In the genomic region with DNA sequence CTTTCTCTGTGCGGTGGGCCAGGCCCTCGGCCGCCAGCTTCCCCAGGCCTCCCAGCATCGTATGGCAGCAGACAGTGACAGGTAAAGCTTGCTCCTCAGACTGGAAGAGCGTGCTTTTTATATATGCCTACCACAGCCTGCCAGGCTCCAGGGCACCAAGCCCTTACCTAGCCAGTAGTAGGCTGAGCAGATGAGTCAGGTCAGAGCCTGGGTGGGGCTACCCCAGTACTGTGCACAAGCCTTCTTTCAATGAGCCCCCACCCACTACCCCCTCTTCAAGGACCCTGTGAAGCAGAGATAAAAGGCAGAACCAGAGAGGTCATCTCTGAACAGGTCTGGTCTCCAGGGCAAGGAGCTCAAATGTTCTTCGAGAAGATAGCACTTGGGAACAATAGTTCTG, we compare ENCODE assay signal across 24 mouse cellular contexts. TPM values are rescaled to one million over a fixed set of nuclear protein-coding genes. Genes with fewer than 3 reads are reported as not detected.
DNase-seq lines count a peak whose midpoint lies in the region; ATAC-seq and TF ChIP-seq lines count a peak whose summit lies in the region.
"Had no signal": no experiment of that assay in that cellular context is flagged by ENCODE, and none has a peak within 500 bp of the region (broad histone marks: within the 10 kb centered on the region; RNA-seq: fewer than 3 reads in every experiment).

A gene (minus strand): TSS at position 133 of the 400 bp plus-strand sequence.

- H3K9me3 ChIP-seq in forebrain, embryonic 15.5 days, result no peaks in the 10 kb centered on the region
- no peaks in the 10 kb centered on the region for H3K9me3 ChIP-seq in forebrain, embryonic 11.5 days (ENCODE audit: control insufficient read depth, low read length)
- H3K9me3 ChIP-seq in lung, embryonic 14.5 days (ENCODE audit: low read depth, low read length), result no peaks in the 10 kb centered on the region
- H3K9me3 ChIP-seq in embryonic facial prominence, embryonic 14.5 days (ENCODE audit: control insufficient read depth, low read length), result no peaks in the 10 kb centered on the region
- no peaks in the 10 kb centered on the region for H3K9me3 ChIP-seq in stomach, embryonic 14.5 days (ENCODE audit: control insufficient read depth, low read depth, low read length)
- H3K9me3 ChIP-seq: neural tube, embryonic 12.5 days had no signal

- H3K4me3 ChIP-seq in forebrain, embryonic 15.5 days, result no peak within 1 kb of the TSS
- no peak within 1 kb of the TSS for H3K4me3 ChIP-seq in forebrain, embryonic 11.5 days (ENCODE audit: low read depth, low read length)
- H3K4me3 ChIP-seq in lung, embryonic 14.5 days (ENCODE audit: low read depth, low read length), result no peak within 1 kb of the TSS
- H3K4me3 ChIP-seq in embryonic facial prominence, embryonic 14.5 days (ENCODE audit: low read depth, low read length), result no peak within 1 kb of the TSS
- H3K4me3 ChIP-seq in stomach, embryonic 14.5 days (ENCODE audit: low read depth, low read length), result no peak within 1 kb of the TSS
- H3K4me3 ChIP-seq: layer of hippocampus, adult 2 months; neural tube, embryonic 12.5 days had no signal

- H3K9ac ChIP-seq in forebrain, embryonic 15.5 days (replicated peaks), result no peak within 1 kb of the TSS
- no peak within 1 kb of the TSS for H3K9ac ChIP-seq in forebrain, embryonic 11.5 days (ENCODE audit: low read length)
- H3K9ac ChIP-seq in lung, embryonic 14.5 days, result no peak within 1 kb of the TSS
- H3K9ac ChIP-seq in embryonic facial prominence, embryonic 14.5 days (ENCODE audit: low read depth, low read length), result no peak within 1 kb of the TSS
- no peak within 1 kb of the TSS for H3K9ac ChIP-seq in stomach, embryonic 14.5 days (replicated peaks; ENCODE audit: low read depth, low read length)
- H3K9ac ChIP-seq: neural tube, embryonic 12.5 days had no signal

- H3K4me2 ChIP-seq in forebrain, embryonic 15.5 days (replicated peaks), result no peak within 1 kb of the TSS
- H3K4me2 ChIP-seq in forebrain, embryonic 11.5 days (ENCODE audit: low read depth, low read length, severe bottlenecking), result no peak within 1 kb of the TSS
- no peak within 1 kb of the TSS for H3K4me2 ChIP-seq in lung, embryonic 14.5 days
- H3K4me2 ChIP-seq in embryonic facial prominence, embryonic 14.5 days (ENCODE audit: low read depth, low read length), result no peak within 1 kb of the TSS
- H3K4me2 ChIP-seq in stomach, embryonic 14.5 days (replicated peaks; ENCODE audit: low read depth, low read length), result no peak within 1 kb of the TSS
- H3K4me2 ChIP-seq: midbrain, embryonic 11.5 days; neural tube, embryonic 12.5 days had no signal

- H3K27ac ChIP-seq in forebrain, embryonic 15.5 days (replicated peaks), result no peak within 1 kb of the TSS
- H3K27ac ChIP-seq in forebrain, embryonic 11.5 days (ENCODE audit: low read depth, low read length), result no peak within 1 kb of the TSS
- H3K27ac ChIP-seq in lung, embryonic 14.5 days (ENCODE audit: low read depth), result no peak within 1 kb of the TSS
- no peak within 1 kb of the TSS; the same call in 1 of the 2 replicates for H3K27ac ChIP-seq in embryonic facial prominence, embryonic 14.5 days (replicated peaks; ENCODE audit: low read depth, low read length)
- no peak within 1 kb of the TSS for H3K27ac ChIP-seq in stomach, embryonic 14.5 days (ENCODE audit: low read length)
- H3K27ac ChIP-seq: layer of hippocampus, adult 2 months; macrophage; neural tube, embryonic 12.5 days had no signal

- ATAC-seq in forebrain, embryonic 15.5 days (replicated peaks), result peak; percentile 51; the same call in 1 of the 2 replicates
- no peak for ATAC-seq in forebrain, embryonic 11.5 days (replicated peaks; ENCODE audit: low FRiP score)
- 0 out of 2 replicates have a peak, but pooled peaks have one; percentile 25 for ATAC-seq in lung, embryonic 14.5 days (ENCODE audit: insufficient read depth)
- no peak for ATAC-seq in embryonic facial prominence, embryonic 14.5 days (ENCODE audit: low read depth)
- ATAC-seq in stomach, embryonic 14.5 days (ENCODE audit: insufficient number of reproducible peaks, insufficient read depth, low FRiP score, low read depth), result 0 out of 2 replicates have a peak, but pooled peaks have one; percentile 15
- ATAC-seq: activated CD4-positive, CD25-positive, alpha-beta regulatory T cell, adult 4 months had no signal

- WGBS in forebrain, embryonic 15.5 days, result 87% methylated on average over 6 of the region's 6 CpGs
- WGBS in forebrain, embryonic 11.5 days, result 84% methylated on average over 6 of the region's 6 CpGs
- 63% methylated on average over 6 of the region's 6 CpGs for WGBS in lung, embryonic 14.5 days
- WGBS in embryonic facial prominence, embryonic 14.5 days, result 82% methylated on average over 6 of the region's 6 CpGs
- WGBS in stomach, embryonic 14.5 days, result 69% methylated on average over 6 of the region's 6 CpGs

- no peaks in the 10 kb centered on the region for H3K4me1 ChIP-seq in forebrain, embryonic 15.5 days
- H3K4me1 ChIP-seq in forebrain, embryonic 11.5 days (replicated peaks; ENCODE audit: control insufficient read depth, insufficient read depth, low read length), result no peaks in the 10 kb centered on the region
- no peaks in the 10 kb centered on the region for H3K4me1 ChIP-seq in lung, embryonic 14.5 days (ENCODE audit: insufficient read depth)
- no peaks in the 10 kb centered on the region for H3K4me1 ChIP-seq in embryonic facial prominence, embryonic 14.5 days (ENCODE audit: control insufficient read depth, insufficient read depth, low read length)
- H3K4me1 ChIP-seq in stomach, embryonic 14.5 days (ENCODE audit: control insufficient read depth, insufficient read depth, low read length), result 0 out of 2 replicates have a peak, but pooled peaks cover 2% of the 10 kb centered on the region
- H3K4me1 ChIP-seq: neural tube, embryonic 12.5 days had no signal

- H3K27me3 ChIP-seq in forebrain, embryonic 15.5 days, result no peaks in the 10 kb centered on the region
- H3K27me3 ChIP-seq in forebrain, embryonic 11.5 days (ENCODE audit: control insufficient read depth, insufficient read depth, low read length), result no peaks in the 10 kb centered on the region
- H3K27me3 ChIP-seq in lung, embryonic 14.5 days (ENCODE audit: insufficient read depth, low read length), result no peaks in the 10 kb centered on the region
- no peaks in the 10 kb centered on the region for H3K27me3 ChIP-seq in embryonic facial prominence, embryonic 14.5 days (replicated peaks; ENCODE audit: control insufficient read depth, insufficient read depth, low read length)
- H3K27me3 ChIP-seq in stomach, embryonic 14.5 days (ENCODE audit: control insufficient read depth, insufficient read depth, low read length), result no peaks in the 10 kb centered on the region
- H3K27me3 ChIP-seq: neural tube, embryonic 12.5 days had no signal

- no peak for DNase-seq in forebrain, embryonic 11.5 days (ENCODE audit: low spot score)
- no peak for DNase-seq in lung, embryonic 14.5 days
- no peak for DNase-seq in lung, postnatal 14 days
- no peak for DNase-seq in embryonic facial prominence, embryonic 14.5 days (ENCODE audit: low spot score)
- no peak for DNase-seq in adrenal gland, adult (ENCODE audit: inconsistent age in 2 of 2, low spot score in 1 of 2)
- DNase-seq in cerebellum, adult 9-11 months, result no peak
- DNase-seq: adrenal gland, postnatal 36 days; cerebellum, adult 9-10 months; heart, adult 18-20 months; kidney, adult 9 months; right cerebral cortex, postnatal 14 days; thymus, postnatal 36 days had no signal

- no peak for TF ChIP-seq CTCF in lung, embryonic 14.5 days (IDR thresholded peaks at IDR 0.05; ENCODE audit: low read depth)

- no peaks in the 10 kb centered on the region for H3K36me3 ChIP-seq in forebrain, embryonic 15.5 days
- no peaks in the 10 kb centered on the region for H3K36me3 ChIP-seq in forebrain, embryonic 11.5 days (ENCODE audit: control insufficient read depth, insufficient read depth, low read length)
- H3K36me3 ChIP-seq in lung, embryonic 14.5 days (ENCODE audit: insufficient read depth), result no peaks in the 10 kb centered on the region
- H3K36me3 ChIP-seq in embryonic facial prominence, embryonic 14.5 days (ENCODE audit: control insufficient read depth, insufficient read depth, low read length), result no peaks in the 10 kb centered on the region
- H3K36me3 ChIP-seq in stomach, embryonic 14.5 days (ENCODE audit: control insufficient read depth, insufficient read depth, low read length), result no peaks in the 10 kb centered on the region
- H3K36me3 ChIP-seq: neural tube, embryonic 12.5 days had no signal

RNA-seq across cellular contexts. Expression of the gene that starts here (rescaled TPM):
- not detected in 2 replicates for polyA plus RNA-seq in forebrain, embryonic 15.5 days (2015; fragmentation: Nextera tagmentation; extraction: Ambion mirVana)
- not detected in 2 replicates for polyA plus RNA-seq in forebrain, embryonic 11.5 days (2014; fragmentation: Nextera tagmentation; extraction: Ambion mirVana)
- polyA plus RNA-seq in lung, embryonic 14.5 days (2014; fragmentation: Nextera tagmentation; extraction: Ambion mirVana), result not detected in 2 replicates
- polyA plus RNA-seq in embryonic facial prominence, embryonic 14.5 days (2014; fragmentation: Nextera tagmentation; extraction: Ambion mirVana), result 13.0 and 40.1 TPM in 2 replicates
- polyA plus RNA-seq in stomach, embryonic 14.5 days (2014; fragmentation: Nextera tagmentation; extraction: Ambion mirVana), result not detected in 2 replicates
- polyA plus RNA-seq: activated CD4-positive, CD25-positive, alpha-beta regulatory T cell, adult 4 months; heart, embryonic 16.5 days; hindbrain, embryonic 11.5 days; limb, embryonic 11.5 days; macrophage; midbrain, embryonic 11.5 days; neural tube, embryonic 12.5 days; spleen, adult 2 months; testis, adult 2 months had no signal

Comparison
In these comparisons a context has a peak if more than half of its experiments do, and no peak if none do; other contexts are left out.
1. RNA of the gene that starts here (polyA plus RNA-seq): 13.0 to 40.1 TPM in embryonic facial prominence, embryonic 14.5 days; not detected in lung, embryonic 14.5 days, not detected in forebrain, embryonic 15.5 days, not detected in forebrain, embryonic 11.5 days and not detected in stomach, embryonic 14.5 days; every median in the first group is over 10 times any median in the second.
2. Peak in ATAC-seq in forebrain, embryonic 15.5 days; RNA of the gene not detected or under 1 TPM.
3. Peak in ATAC-seq in lung, embryonic 14.5 days; RNA of the gene not detected or under 1 TPM.
4. Peak in ATAC-seq in stomach, embryonic 14.5 days; RNA of the gene not detected or under 1 TPM.